In genomic region chr5:75153626-75153960, GRCm38 (mm10) we compare ENCODE assay signal across 9 mouse cellular contexts. TPM values are rescaled to one million over a fixed set of nuclear protein-coding genes. Genes with fewer than 3 reads are reported as not detected.
DNase-seq lines count a peak whose midpoint lies in the region; ATAC-seq and TF ChIP-seq lines count a peak whose summit lies in the region.
"Had no signal": no experiment of that assay in that cellular context is flagged by ENCODE, and none has a peak within 500 bp of the region (broad histone marks: within the 10 kb centered on the region; RNA-seq: fewer than 3 reads in every experiment).

No protein-coding gene starts in this region.

- ATAC-seq in neural tube, embryonic 11.5 days (ENCODE audit: insufficient read depth, low FRiP score, low TSS enrichment): no peak
- ATAC-seq in limb, embryonic 15.5 days (ENCODE audit: insufficient number of reproducible peaks, low FRiP score, low TSS enrichment, low read depth): no peak
- no peak for ATAC-seq in stomach, embryonic 16.5 days (ENCODE audit: insufficient read depth, low FRiP score)

- peaks cover 27% of the 10 kb centered on the region for H3K27me3 ChIP-seq in heart, adult 2 months (ENCODE audit: control insufficient read depth, insufficient read depth, low read length)
- H3K27me3 ChIP-seq in neural tube, embryonic 11.5 days (ENCODE audit: control insufficient read depth, insufficient read depth, low read length): peaks cover 66% of the 10 kb centered on the region
- peaks cover 2% of the 10 kb centered on the region; the same call in 1 of the 2 replicates for H3K27me3 ChIP-seq in limb, embryonic 15.5 days
- H3K27me3 ChIP-seq in stomach, embryonic 16.5 days (ENCODE audit: control insufficient read depth, insufficient read depth, low read length): peaks cover 19% of the 10 kb centered on the region

- H3K4me3 ChIP-seq in heart, adult 2 months: peak overlapping the region; percentile 43
- H3K4me3 ChIP-seq in neural tube, embryonic 11.5 days (ENCODE audit: low read depth, low read length): peak overlapping the region; percentile 51
- H3K4me3 ChIP-seq in limb, embryonic 15.5 days: peak overlapping the region; percentile 70
- peak overlapping the region; percentile 62 for H3K4me3 ChIP-seq in stomach, embryonic 16.5 days (replicated peaks; ENCODE audit: low read length)
- H3K4me3 ChIP-seq: erythroblast, embryonic 14.5 days had no signal

- intact Hi-C loops in heart, adult 2 months (cut with DNase I): loop anchor here (5.0 kb wide), 1 partner anchor 71 kb away; no protein-coding TSS in a partner anchor
- intact Hi-C loops in heart, postnatal 10 days (cut with DNase I): loop anchor here (5.0 kb wide), 1 partner anchor 1391 kb away; no protein-coding TSS in a partner anchor

- peak overlapping the region; percentile 56 for H3K9ac ChIP-seq in heart, adult 2 months (ENCODE audit: low read depth, low read length)
- H3K9ac ChIP-seq in neural tube, embryonic 11.5 days (ENCODE audit: low read length): peak overlapping the region; percentile 68
- H3K9ac ChIP-seq in limb, embryonic 15.5 days: peak overlapping the region; percentile 89
- peak overlapping the region; percentile 72 for H3K9ac ChIP-seq in stomach, embryonic 16.5 days (ENCODE audit: low read length)

- WGBS in heart, adult 2 months: 3% methylated on average over 13 of the region's 13 CpGs
- WGBS in neural tube, embryonic 11.5 days: 2% methylated on average over 13 of the region's 13 CpGs
- WGBS in limb, embryonic 15.5 days: 2% methylated on average over 13 of the region's 13 CpGs
- under 1% methylated on average over 13 of the region's 13 CpGs for WGBS in stomach, embryonic 16.5 days

- no peaks in the 10 kb centered on the region for H3K36me3 ChIP-seq in heart, adult 2 months (ENCODE audit: control insufficient read depth, insufficient read depth, low read length)
- no peaks in the 10 kb centered on the region for H3K36me3 ChIP-seq in neural tube, embryonic 11.5 days (ENCODE audit: control insufficient read depth, insufficient read depth, low read length)
- 0 out of 2 replicates have a peak, but pooled peaks cover 5% of the 10 kb centered on the region for H3K36me3 ChIP-seq in limb, embryonic 15.5 days
- no peaks in the 10 kb centered on the region for H3K36me3 ChIP-seq in stomach, embryonic 16.5 days (ENCODE audit: control insufficient read depth, insufficient read depth, low read length)

- peaks cover 3% of the 10 kb centered on the region; the same call in 1 of the 2 replicates for H3K4me1 ChIP-seq in heart, adult 2 months (ENCODE audit: control insufficient read depth, insufficient read depth, low read length)
- peaks cover 26% of the 10 kb centered on the region for H3K4me1 ChIP-seq in neural tube, embryonic 11.5 days (ENCODE audit: control insufficient read depth, insufficient read depth, low read length)
- peaks cover 33% of the 10 kb centered on the region for H3K4me1 ChIP-seq in limb, embryonic 15.5 days
- H3K4me1 ChIP-seq in stomach, embryonic 16.5 days (ENCODE audit: control insufficient read depth, insufficient read depth, low read length): peaks cover 12% of the 10 kb centered on the region; the same call in 1 of the 2 replicates

- H3K4me2 ChIP-seq in neural tube, embryonic 11.5 days (ENCODE audit: low read depth): peak overlapping the region; percentile 35
- H3K4me2 ChIP-seq in limb, embryonic 15.5 days: peak overlapping the region; percentile 45
- H3K4me2 ChIP-seq in stomach, embryonic 16.5 days (ENCODE audit: low read depth, low read length): peak overlapping the region; percentile 87

- TF ChIP-seq CTCF in heart, adult 2 months (IDR thresholded peaks at IDR 0.05): no peak

- no peak for TF ChIP-seq POLR2A in heart, adult 2 months (IDR thresholded peaks at IDR 0.05; ENCODE audit: insufficient read depth, low read depth, low read length)

- no peak for TF ChIP-seq EP300 in heart, adult 2 months (IDR thresholded peaks at IDR 0.05; ENCODE audit: insufficient read depth, low read depth, low read length)

- H3K27ac ChIP-seq in heart, adult 2 months: peak overlapping the region; percentile 61
- H3K27ac ChIP-seq in neural tube, embryonic 11.5 days (ENCODE audit: low read depth, low read length): peak overlapping the region; percentile 86
- peak overlapping the region; percentile 99 for H3K27ac ChIP-seq in limb, embryonic 15.5 days
- peak overlapping the region; percentile 93 for H3K27ac ChIP-seq in stomach, embryonic 16.5 days (ENCODE audit: low read length)

- no peaks in the 10 kb centered on the region for H3K9me3 ChIP-seq in neural tube, embryonic 11.5 days (ENCODE audit: control insufficient read depth, low read length)
- H3K9me3 ChIP-seq in limb, embryonic 15.5 days: no peaks in the 10 kb centered on the region
- no peaks in the 10 kb centered on the region for H3K9me3 ChIP-seq in stomach, embryonic 16.5 days (replicated peaks; ENCODE audit: control insufficient read depth, low read length)

- peak in 1 of 2 experiments; percentile 35 for DNase-seq in heart, adult 2 months
- no peak for DNase-seq in heart, postnatal 10 days
- no peak for DNase-seq in neural tube, embryonic 11.5 days (ENCODE audit: low spot score)
- DNase-seq in neural tube, embryonic 10.5 days (ENCODE audit: extremely low spot score, low spot score): no peak
- no peak for DNase-seq in adrenal gland, postnatal 10 days
- DNase-seq in embryo, embryonic 10.5 days (ENCODE audit: low spot score): no peak

- H3K79me2 ChIP-seq in heart, adult 2 months (replicated peaks; ENCODE audit: control insufficient read depth, insufficient read depth, low read length): no peaks in the 10 kb centered on the region

RNA-seq across cellular contexts. Expression of gene Pdgfra, which starts 1.5 kb away (rescaled TPM):
- 10 to 100 TPM; 27.8 to 29.3 TPM for total RNA-seq in heart, adult 2 months (2021)
- polyA plus RNA-seq in heart, adult 2 months (2012; rRNA removed): 11.8 and 23.3 TPM in 2 replicates
- total RNA-seq in heart, postnatal 10 days (2021): 10 to 100 TPM; 43.3 to 51.1 TPM
- 39.6 and 43.2 TPM in 2 replicates for polyA plus RNA-seq in neural tube, embryonic 11.5 days (2014; fragmentation: Nextera tagmentation; extraction: Ambion mirVana)
- 82.8 and 96.9 TPM in 2 replicates for polyA plus RNA-seq in limb, embryonic 15.5 days (2015; fragmentation: Nextera tagmentation; extraction: Ambion mirVana)
- 38.7 and 39.5 TPM in 2 replicates for polyA plus RNA-seq in stomach, embryonic 16.5 days (2015; fragmentation: Nextera tagmentation; extraction: Ambion mirVana)
- 10 to 100 TPM; 32.1 to 35.6 TPM for total RNA-seq in adrenal gland, postnatal 10 days (2021)
- polyA plus RNA-seq: erythroblast, embryonic 14.5 days had no signal

Comparison
In these comparisons a context has a peak if more than half of its experiments do, and no peak if none do; other contexts are left out.
1. H3K4me2 ChIP-seq: peak in every context shown above with its lines; median percentile 87 in stomach, embryonic 16.5 days; 45 in limb, embryonic 15.5 days; 35 in neural tube, embryonic 11.5 days.